Mouse (Mus musculus): Measurements from ENCODE around the gene Pde2a. TPM values are rescaled to one million over a fixed set of nuclear protein-coding genes. Genes with fewer than 3 reads are reported as not detected.

The Pde2a gene
- total RNA-seq, 2 experiments from 2014 or later = 25.7 to 35.4 TPM

GRCm38 (mm10) chr7:101503803-101504202 lies 82.3 kb downstream of the Pde2a start:
- ATAC-seq (ENCODE audit: poor library complexity, severe bottlenecking) = peak; percentile 48

DNA sequence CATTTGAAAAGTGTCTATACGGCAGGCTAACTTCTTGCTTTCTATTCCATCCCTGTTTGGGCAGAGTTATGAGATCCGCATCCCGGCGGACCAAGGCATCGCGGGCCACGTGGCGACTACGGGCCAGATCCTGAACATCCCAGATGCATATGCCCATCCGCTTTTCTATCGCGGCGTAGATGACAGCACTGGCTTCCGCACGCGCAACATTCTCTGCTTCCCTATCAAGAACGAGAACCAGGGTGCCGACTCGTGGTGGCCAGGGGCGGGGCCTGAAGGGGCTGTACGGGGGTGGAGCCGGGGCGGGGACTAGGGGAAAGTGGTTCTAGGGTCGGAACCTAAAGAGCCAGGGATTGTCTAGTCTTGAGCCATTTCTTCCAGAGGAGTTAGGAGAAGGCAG lies 83.0 kb downstream of the Pde2a start:
- peak; percentile 72 for ATAC-seq (ENCODE audit: poor library complexity, severe bottlenecking)

GRCm38 (mm10) chr7:101509212-101509611 lies 87.7 kb downstream of the Pde2a start:
- ATAC-seq (ENCODE audit: poor library complexity, severe bottlenecking) = no peak

- ATAC-seq (ENCODE audit: poor library complexity, severe bottlenecking) = no peak
Measured at GRCm38 (mm10) chr7:101513655-101514054, 92.2 kb downstream of the Pde2a start.

- ATAC-seq (ENCODE audit: poor library complexity, severe bottlenecking) = no peak
Measured at GRCm38 (mm10) chr7:101514768-101515167, 93.3 kb downstream of the Pde2a start.

- no peak for ATAC-seq (ENCODE audit: poor library complexity, severe bottlenecking)
Measured at GRCm38 (mm10) chr7:101515295-101515694, 93.8 kb downstream of the Pde2a start.

- ATAC-seq (ENCODE audit: poor library complexity, severe bottlenecking) = no peak
Measured at GRCm38 (mm10) chr7:101516460-101516859, 95.0 kb downstream of the Pde2a start.

GRCm38 (mm10) chr7:101521696-101522095 lies 100.2 kb downstream of the Pde2a start:
- ATAC-seq (ENCODE audit: poor library complexity, severe bottlenecking) = no peak

- ATAC-seq (ENCODE audit: poor library complexity, severe bottlenecking) = no peak
Measured at GRCm38 (mm10) chr7:101523205-101523604, 101.7 kb downstream of the Pde2a start.

- no peak for ATAC-seq (ENCODE audit: poor library complexity, severe bottlenecking)
Measured at GRCm38 (mm10) chr7:101526484-101526883, 105.0 kb downstream of the Pde2a start.

- ATAC-seq (ENCODE audit: poor library complexity, severe bottlenecking) = no peak
Measured at GRCm38 (mm10) chr7:101534428-101534827, 112.9 kb downstream of the Pde2a start.

DNA sequence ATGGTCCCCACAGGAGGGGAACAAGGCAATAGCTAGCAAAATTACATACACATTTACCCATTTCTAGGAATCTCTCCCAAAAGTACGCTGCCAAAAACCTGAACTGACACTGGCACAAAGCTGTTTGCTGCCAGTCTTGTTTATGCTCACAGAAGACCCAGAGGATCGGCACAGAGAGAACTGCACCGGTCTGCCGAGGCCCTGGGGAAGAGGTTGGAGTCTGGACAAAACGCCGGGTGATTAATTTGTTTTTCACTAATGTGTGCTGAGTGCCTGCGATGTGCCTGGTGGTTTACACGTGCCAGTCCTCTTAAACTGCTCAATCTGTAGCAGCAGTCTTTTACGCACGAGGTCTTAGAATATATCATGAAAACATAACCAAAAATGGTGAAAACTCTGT lies 113.6 kb downstream of the Pde2a start:
- no peak for ATAC-seq (ENCODE audit: poor library complexity, severe bottlenecking)

DNA sequence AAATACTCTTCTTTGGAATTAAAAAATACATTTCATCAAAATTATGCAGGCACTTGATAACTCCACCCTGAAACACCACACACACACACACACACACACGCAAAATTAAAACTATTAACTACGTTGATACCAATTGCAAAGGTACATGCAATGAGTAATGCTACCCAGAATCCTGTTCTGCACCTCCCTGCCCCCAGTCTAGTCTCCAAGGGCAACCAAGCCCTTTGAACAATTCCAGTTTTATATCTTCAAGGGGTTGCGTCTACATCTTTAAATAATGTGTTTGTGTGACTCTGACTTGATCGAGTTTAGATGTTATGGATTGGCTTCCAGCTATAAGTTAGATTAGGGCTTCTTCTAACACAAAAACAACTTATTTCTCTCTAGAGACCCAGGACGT lies 114.0 kb downstream of the Pde2a start:
- no peak for ATAC-seq (ENCODE audit: poor library complexity, severe bottlenecking)

DNA sequence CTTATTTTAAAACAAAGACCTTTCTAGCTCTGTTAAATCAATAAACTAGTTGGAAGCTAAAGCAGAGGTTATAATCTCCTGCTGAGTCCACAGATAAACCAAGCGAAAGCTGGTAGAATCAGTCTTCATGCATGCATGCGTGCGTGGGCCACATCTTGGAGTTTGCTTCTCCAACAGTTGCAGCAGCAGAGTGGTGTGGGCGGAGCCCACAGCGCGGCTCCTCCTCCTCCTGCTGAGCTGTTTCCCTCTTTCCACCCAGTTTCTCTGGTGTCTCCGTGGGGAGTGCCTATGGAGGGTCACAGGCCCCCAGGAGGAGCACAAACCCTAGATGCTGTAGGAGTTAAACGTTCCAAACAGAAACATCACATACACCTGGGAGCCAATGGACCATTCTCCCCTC lies 116.0 kb downstream of the Pde2a start:
- ATAC-seq (ENCODE audit: poor library complexity, severe bottlenecking) = peak; percentile 78

DNA sequence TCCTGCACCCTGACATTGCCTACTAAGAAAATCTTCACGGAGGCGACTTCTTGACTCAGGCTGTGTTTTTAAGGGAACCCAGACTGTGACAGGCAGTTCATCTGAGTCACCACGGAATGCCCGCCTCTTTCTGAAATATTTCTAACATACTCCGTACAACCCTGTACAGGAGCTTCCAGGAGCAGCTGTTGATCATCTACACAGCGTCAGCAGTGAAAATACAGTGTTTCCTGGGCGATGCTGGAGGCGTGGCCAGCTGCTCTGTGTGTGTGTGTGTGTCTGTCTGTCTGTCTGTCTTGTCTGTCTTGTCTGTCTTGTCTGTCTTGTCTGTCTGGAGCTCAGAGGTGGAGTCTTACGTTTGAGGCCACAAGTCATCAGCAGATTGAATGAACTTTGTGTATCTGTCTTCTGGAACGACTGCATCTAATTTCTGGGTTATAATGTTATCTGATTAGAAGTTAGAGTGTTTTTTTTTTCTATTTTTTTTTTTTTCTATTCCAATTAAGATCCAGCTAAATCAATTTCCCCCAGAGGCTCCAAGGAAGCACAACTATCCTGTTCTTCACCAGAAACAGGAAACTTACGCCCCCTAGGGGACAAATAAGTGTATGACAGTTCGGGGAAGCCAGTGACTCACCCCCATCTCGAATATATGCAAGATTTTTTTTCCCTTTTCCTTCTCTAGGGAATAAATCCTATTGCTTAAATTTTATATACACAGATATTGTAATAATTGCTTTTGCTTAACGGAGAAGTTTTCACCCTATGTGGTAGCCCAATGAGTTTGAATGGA lies 116.8 kb downstream of the Pde2a start:
- peak; percentile 51 for ATAC-seq (ENCODE audit: poor library complexity, severe bottlenecking)

GRCm38 (mm10) chr7:101539774-101540173 lies 118.3 kb downstream of the Pde2a start:
- no peak for ATAC-seq (ENCODE audit: poor library complexity, severe bottlenecking)

GRCm38 (mm10) chr7:101540684-101541083 lies 119.2 kb downstream of the Pde2a start:
- no peak for ATAC-seq (ENCODE audit: poor library complexity, severe bottlenecking)

- 0 out of 2 replicates have a peak, but pooled peaks have one; percentile 53 for ATAC-seq (ENCODE audit: poor library complexity, severe bottlenecking)
Measured at GRCm38 (mm10) chr7:101541132-101541531, 119.6 kb downstream of the Pde2a start.

DNA sequence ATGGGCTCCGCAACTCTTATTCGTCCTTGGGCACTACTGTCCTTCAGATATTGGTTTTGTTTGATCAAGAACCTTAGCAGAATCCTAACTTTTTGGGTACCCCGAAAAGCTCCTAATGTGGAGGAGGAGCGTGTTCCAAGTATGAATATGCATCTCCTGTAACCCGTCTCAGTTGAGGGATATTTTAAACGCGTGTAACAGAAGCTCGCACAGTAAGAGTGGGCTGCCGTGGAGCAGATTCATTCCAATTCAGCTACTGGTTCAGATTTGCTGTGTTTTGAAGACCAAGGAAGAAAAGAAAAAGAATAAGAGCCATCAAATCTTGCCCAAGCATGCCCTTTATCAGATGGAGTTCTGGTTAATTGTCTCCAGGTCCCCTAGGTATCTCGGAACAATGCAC lies 120.2 kb downstream of the Pde2a start:
- ATAC-seq (ENCODE audit: poor library complexity, severe bottlenecking) = no peak

DNA sequence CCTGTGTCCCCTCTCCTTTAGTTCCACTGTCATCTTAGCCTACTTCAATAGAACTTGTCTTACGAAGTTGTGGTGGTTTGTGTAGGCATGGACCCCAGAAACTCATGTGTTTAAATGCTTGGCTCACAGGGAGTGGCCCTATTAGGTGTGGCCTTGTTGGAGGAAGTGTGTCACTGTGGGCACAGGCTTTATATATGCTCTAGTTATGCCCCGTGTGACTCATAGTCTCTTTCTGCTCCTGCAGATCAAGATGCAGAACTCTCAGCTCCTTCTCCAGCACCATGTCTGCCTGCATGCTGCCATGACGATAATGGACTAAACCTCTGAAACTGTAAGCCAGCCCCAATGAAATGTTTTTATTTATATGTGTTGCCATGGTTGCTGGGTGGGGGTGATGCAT lies 126.2 kb downstream of the Pde2a start:
- ATAC-seq (ENCODE audit: poor library complexity, severe bottlenecking) = peak; percentile 71

DNA sequence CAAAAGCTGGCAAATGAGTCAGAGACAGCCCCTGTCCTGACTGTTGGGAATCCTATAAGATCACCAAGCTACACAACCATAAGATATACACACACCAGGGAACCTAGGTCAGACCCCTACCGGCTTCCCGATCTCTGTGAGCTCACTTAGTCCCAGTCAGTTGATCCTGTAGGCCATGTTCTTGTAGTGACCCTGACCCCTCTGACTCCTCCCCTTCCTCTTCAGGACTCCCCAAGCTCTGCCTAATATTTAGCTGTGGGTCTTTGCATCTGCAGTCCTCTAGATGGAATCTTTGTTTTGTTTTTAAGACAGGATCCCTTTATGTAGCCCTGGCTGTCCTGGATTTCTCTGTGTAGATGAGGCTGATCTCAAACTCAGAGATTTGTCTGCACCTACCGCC lies 127.8 kb downstream of the Pde2a start:
- no peak for ATAC-seq (ENCODE audit: poor library complexity, severe bottlenecking)

DNA sequence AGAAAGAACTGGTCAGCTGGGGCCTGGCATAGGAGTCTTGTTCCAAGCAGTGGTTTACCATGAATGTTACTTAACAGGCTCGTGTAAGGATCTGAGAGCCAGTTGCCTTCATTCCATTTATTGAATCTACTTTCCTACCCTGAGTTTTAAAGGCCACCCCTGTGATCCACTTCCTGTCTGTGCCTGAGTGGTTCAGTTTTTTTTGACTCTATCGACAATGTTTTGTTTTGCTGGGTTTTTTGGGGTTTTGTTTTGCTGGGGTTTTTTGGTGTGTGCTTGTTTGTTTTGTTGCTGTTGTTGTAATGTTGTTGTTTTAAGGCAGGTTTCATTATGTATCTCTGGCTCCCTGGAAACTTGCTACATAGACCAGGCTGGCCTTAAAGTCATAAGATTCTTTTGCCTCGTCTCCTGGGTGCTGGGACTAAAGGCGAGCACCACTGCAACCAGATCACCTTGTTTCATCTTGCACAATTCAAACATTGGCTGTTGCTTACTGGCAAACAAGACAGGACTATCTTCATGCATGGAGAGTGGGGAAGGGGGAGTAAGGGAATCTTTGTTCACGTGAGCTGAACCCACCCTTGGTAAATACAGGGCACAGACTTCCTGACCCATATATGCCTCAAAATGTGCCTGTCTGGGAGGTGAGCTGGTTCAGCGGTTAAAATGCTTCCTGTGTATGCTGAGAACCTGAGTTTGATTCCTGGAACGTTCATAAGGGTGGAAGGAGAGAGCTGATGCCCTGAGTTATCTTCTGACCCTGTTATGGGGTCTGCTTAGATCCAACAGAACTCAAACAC lies 129.4 kb downstream of the Pde2a start:
- ATAC-seq (ENCODE audit: poor library complexity, severe bottlenecking) = no peak

All from megakaryocyte, adult 5-6 weeks (primary cell).